Mouse (Mus musculus) spleen, adult 2 months (tissue): Measurements from ENCODE around the gene Sec23b. TPM values are rescaled to one million over a fixed set of nuclear protein-coding genes. Genes with fewer than 3 reads are reported as not detected.

Experiments used
- DNase-seq, 2 experiments: peaks; one replicate each; pipeline versions ENCODE4 v3.0.0 to v3.0.0-alpha.2; 2012 to 2021; ENCODE audit warnings: low spot score in 2 of 2, low read depth in 1 of 2
- H3K27ac ChIP-seq: fragments of 200-500 bp; 2 replicates; pipeline ENCODE4 v1.5.1; 2012; ENCODE audit warnings: low read length, inconsistent platforms; ENCODE audit not compliant: insufficient read depth
- H3K27me3 ChIP-seq: fragments of 200-500 bp; 2 replicates; pipeline ENCODE4 v1.6.1; 2012; ENCODE audit warnings: mild to moderate bottlenecking, moderate library complexity, low read length, inconsistent platforms; ENCODE audit not compliant: control insufficient read depth, insufficient read depth
- H3K36me3 ChIP-seq: fragments of 200-500 bp; 2 replicates; pipeline ENCODE4 v1.6.1; 2012; ENCODE audit warnings: mild to moderate bottlenecking, low read length, inconsistent platforms; ENCODE audit not compliant: control insufficient read depth, insufficient read depth
- H3K4me1 ChIP-seq: fragments of 200-500 bp; 2 replicates; pipeline ENCODE4 v1.6.1; 2011; ENCODE audit warnings: inconsistent platforms; ENCODE audit not compliant: control insufficient read depth, insufficient read depth, insufficient read length
- H3K4me3 ChIP-seq: fragments of 200-500 bp; 2 replicates; pipeline ENCODE4 v1.5.1; 2011; ENCODE audit warnings: mild to moderate bottlenecking, inconsistent platforms; ENCODE audit not compliant: insufficient read depth, insufficient read length; ENCODE audit errors: extremely low read depth
- CTCF ChIP-seq: fragments of 200-500 bp; IDR thresholded peaks from 2 replicates; pipeline ENCODE4 v1.5.1; 2011; ENCODE audit warnings: mild to moderate bottlenecking, inconsistent platforms; ENCODE audit not compliant: insufficient read depth, insufficient read length, insufficient replicate concordance; ENCODE audit errors: extremely low read depth
- POLR2A ChIP-seq: fragments of 200-500 bp; IDR thresholded peaks from 2 replicates; pipeline ENCODE4 v1.6.1; 2011; ENCODE audit warnings: low read depth, low read length, inconsistent platforms
- WGBS: fragments of 180-500 bp; shearing (Covaris S2); methylation state at CpG from one replicate; pipeline ENCODE4 v1.1.7; 2018; 5-methylcytosine and 5-hydroxymethylcytosine counted together
- polyA plus RNA-seq: library from polyadenylated mRNA; depleted of rRNA; stranded (reverse); fragments of >200 nt; gene quantifications from 2 replicates; pipeline ENCODE4 v1.2.3, GENCODE M21; 2012; rRNA removed

Gene Sec23b
- polyA plus RNA-seq, 1 experiment, result 26.5 TPM

DNA sequence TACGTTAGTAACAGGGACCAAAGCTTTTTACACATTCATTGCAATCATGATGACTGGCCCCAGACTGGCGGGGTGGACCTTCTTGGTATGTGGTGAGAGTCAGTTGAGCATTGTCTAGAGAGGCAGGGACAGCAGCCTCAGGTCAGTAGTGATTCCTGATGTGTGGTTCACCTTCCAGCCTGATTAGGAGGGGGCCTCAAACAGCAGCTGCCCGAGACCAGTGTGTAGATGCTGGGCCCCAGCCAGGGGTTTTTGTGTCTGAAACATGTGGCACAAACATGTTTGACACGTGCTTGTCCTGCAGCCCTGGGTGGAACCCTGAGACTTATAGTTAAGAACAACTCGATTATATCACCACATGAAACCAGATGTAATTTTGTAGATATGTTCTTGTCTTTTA, 78.2 kb downstream of the Sec23b start:
- DNase-seq, result no peak
- 82% methylated on average over 5 of the region's 5 CpGs for whole genome bisulfite sequencing
- Histone ChIP-seq H3K27ac (no peak overlapping the region), H3K4me1 (no peaks in the 10 kb centered on the region), H3K27me3 (no peaks in the 10 kb centered on the region), H3K4me3 (no peak overlapping the region), H3K36me3 (no peaks in the 10 kb centered on the region; the same call in 1 of the 2 replicates)
- TF ChIP-seq CTCF (no peak), POLR2A (no peak)

DNA sequence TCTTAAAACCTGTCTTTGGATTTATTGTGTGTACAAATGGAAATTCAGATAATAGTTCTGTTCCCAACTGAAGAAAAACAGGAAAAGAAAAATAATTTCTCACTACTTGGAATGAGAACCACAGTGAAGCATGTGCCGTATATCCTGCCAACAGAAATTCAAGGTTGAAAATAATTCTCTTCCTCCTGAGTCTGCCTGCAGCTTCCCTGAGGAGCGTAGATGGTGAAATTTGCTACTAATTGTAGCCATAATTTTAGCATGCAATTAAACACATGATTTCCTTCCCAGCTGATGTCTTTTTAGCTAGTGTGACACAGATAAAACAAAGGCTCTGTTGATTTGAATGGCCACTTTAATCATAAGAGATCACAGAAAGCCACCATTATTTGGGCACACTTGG, 78.7 kb downstream of the Sec23b start:
- WGBS, result 94% methylated on average over 2 of the region's 2 CpGs
- Histone ChIP-seq H3K4me3 (no peak overlapping the region), H3K4me1 (no peaks in the 10 kb centered on the region), H3K27ac (no peak overlapping the region), H3K27me3 (no peaks in the 10 kb centered on the region), H3K36me3 (no peaks in the 10 kb centered on the region; the same call in 1 of the 2 replicates)
- TF ChIP-seq POLR2A, result no peak
- no peak for TF ChIP-seq CTCF
- DNase-seq, result no peak

DNA sequence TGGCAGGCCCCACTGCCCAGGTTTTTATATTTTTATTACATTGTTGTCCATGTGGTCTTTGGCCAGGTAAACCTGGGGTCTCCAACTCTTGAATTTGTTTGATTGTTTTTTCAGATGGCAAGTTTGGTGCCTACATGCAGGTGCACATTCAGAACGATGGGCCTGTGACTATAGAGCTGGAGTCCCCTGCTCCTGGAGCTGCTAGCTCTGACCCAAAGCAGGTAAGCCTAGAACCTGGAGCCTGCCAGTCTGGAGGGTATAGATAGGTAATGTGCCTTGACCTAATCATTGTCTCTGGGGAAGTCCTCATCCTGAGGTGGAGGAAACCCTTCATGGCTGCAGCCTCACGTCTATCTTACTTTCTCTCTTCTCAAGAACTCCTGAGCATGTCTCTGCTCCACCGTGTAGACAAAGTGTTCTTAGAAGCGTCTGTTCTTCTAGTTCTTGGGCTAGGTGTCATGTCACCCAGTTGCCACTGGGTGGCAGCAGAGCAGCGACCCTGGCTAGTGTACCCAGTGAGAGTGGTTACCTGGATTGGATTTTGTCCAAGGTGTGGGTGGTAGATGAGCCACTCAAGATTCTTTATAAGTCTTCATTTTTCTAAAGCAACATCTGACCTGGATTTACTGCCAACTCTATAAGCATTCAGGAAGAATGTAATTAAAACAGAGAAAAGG, 79.8 kb downstream of the Sec23b start:
- peak in 1 of 2 experiments; percentile 40 for DNase-seq
- WGBS, result 28% methylated on average over 5 of the region's 5 CpGs
- Histone ChIP-seq H3K27ac (no peak overlapping the region), H3K27me3 (no peaks in the 10 kb centered on the region), H3K4me3 (no peak overlapping the region), H3K4me1 (no peaks in the 10 kb centered on the region), H3K36me3 (no peaks in the 10 kb centered on the region; the same call in 1 of the 2 replicates)
- TF ChIP-seq CTCF, result peak; percentile 83; the same call in 1 of the 2 replicates
- TF ChIP-seq POLR2A, result no peak

DNA sequence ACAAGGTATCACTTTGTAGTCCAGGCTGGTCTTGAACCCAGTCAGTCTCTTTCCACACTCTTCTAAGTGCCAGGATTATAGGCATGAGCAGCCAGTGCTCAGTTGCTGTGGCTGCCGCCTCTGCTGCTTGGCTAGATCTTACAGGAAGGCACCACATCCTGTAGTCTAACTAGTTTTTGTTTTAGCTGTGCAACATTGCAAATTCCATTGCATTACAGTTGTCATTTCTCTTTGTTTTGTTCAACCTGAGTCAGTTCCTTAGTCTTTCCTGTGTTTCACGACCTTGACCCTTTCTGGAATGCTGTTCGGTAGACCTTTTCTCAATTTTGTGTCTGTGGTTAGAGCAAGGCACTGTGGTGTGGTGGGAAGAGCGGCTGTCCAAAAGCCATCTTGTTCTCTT, 81.2 kb downstream of the Sec23b start:
- H3K4me1 ChIP-seq, result peaks cover 4% of the 10 kb centered on the region; the same call in 1 of the 2 replicates
- no peak overlapping the region for H3K4me3 ChIP-seq
- H3K27me3 ChIP-seq, result no peaks in the 10 kb centered on the region
- no peak for DNase-seq
- TF ChIP-seq CTCF (no peak), POLR2A (no peak)
- H3K36me3 ChIP-seq, result no peaks in the 10 kb centered on the region; the same call in 1 of the 2 replicates
- no peak overlapping the region for H3K27ac ChIP-seq
- 73% methylated on average over 4 of the region's 4 CpGs for WGBS

DNA sequence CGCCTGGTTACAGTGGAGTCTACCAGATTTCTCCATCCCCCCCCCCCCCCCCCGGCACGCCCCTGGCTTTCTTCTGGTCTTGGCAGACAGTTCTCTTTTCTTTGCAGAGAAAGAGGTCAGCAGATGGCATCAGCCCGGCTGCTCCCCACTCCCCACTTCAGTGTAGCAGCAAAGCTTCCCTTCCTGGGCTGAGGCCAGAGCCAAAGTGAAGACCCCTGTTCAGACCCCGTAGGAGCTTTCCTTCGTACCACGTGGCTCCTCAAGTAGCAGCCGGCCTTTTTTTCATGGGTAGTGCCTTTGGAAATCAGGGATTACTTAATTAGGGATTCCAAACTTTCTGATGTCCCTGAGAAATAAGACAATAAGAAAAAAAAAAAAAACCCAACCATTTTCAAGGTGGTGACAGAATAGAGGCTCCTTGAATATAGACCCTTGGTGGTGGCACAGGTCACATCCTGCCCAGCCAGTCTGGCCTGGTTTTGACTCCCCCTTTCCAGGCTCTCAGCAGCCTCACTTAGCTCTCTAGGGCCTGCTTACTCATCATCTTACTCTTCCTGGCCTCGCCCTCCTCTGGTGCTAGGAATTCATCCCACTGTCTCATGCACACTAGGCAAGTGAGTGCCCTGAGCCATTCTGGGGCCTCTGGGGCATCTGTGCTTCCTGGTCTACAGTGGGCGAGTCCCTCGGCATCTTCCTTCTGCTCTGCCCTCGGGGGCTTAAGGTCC, 81.8 kb downstream of the Sec23b start:
- TF ChIP-seq CTCF, result no peak
- no peak for TF ChIP-seq POLR2A
- Histone ChIP-seq H3K4me3 (no peak overlapping the region), H3K27me3 (no peaks in the 10 kb centered on the region), H3K36me3 (no peaks in the 10 kb centered on the region), H3K27ac (no peak overlapping the region), H3K4me1 (peaks cover 4% of the 10 kb centered on the region; the same call in 1 of the 2 replicates)
- 93% methylated on average over 12 of the region's 12 CpGs for WGBS
- no peak for DNase-seq

DNA sequence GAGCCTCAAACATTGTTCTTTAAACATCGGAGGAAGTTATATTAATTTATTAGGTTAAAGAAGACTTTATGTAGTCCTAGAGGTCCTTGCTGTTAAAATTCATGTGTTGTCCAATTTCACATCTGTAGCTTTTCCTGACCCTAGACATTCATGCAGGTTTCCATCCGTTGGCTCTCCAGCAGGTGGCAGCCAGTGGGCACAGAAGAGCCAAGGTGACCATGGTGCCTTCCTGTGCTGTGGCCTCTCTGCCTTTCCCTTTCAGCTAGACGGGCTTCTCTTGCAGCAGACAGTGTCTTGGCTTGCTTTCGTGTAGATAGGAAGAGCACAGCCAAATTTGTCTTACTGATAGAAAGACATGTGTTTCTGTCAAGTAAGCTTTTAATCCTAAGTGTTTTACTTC, 82.7 kb downstream of the Sec23b start:
- Histone ChIP-seq H3K4me1 (peaks cover 4% of the 10 kb centered on the region; the same call in 1 of the 2 replicates), H3K27me3 (no peaks in the 10 kb centered on the region), H3K4me3 (no peak overlapping the region), H3K27ac (no peak overlapping the region), H3K36me3 (no peaks in the 10 kb centered on the region)
- no peak for DNase-seq
- 57% methylated on average over 4 of the region's 4 CpGs for WGBS
- TF ChIP-seq CTCF (no peak), POLR2A (no peak)

DNA sequence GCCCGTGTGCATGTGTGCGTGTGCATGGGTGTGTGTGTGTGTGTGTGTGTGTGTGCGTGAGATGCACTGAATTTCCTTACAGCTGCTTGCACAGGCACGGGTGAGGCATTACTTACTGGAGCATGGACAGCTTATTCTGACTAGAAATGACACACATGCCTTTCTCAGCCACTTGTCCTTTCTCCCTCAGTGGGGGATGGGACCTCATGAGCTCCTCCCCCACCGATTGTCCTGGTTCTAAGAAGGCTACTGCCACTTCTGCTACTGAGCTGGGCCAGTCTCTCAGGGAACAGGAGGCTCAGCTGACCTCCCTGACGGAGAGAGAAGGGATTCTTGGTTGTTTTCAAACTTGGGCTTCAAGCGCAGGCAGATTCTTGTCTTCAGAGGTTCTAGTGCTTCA, 84.1 kb downstream of the Sec23b start:
- Histone ChIP-seq H3K4me1 (peaks cover 4% of the 10 kb centered on the region; the same call in 1 of the 2 replicates), H3K27ac (no peak overlapping the region), H3K27me3 (no peaks in the 10 kb centered on the region), H3K4me3 (no peak overlapping the region), H3K36me3 (no peaks in the 10 kb centered on the region)
- TF ChIP-seq CTCF (no peak), POLR2A (no peak)
- no peak for DNase-seq
- 84% methylated on average over 7 of the region's 7 CpGs for WGBS

Other genes with a start within 250 kb of the Sec23b start
- gene Ovol2, start 224.1 kb upstream of the Sec23b start, polyA plus RNA-seq, result 0.44 TPM in 1 of 2 replicates, not detected in the other
- 19.0 and 20.3 TPM in 2 replicates for gene Kat14, start 187.2 kb upstream of the Sec23b start, polyA plus RNA-seq
- gene Pet117, start 187.2 kb upstream of the Sec23b start, polyA plus RNA-seq, result not detected in 2 replicates
- gene Dzank1, start 28.8 kb upstream of the Sec23b start, polyA plus RNA-seq, result 0.12 TPM in 2 replicates
- 4.0 and 4.8 TPM in 2 replicates for gene Polr3f, start 28.5 kb upstream of the Sec23b start, polyA plus RNA-seq
- gene Rbbp9, start 5.4 kb upstream of the Sec23b start, polyA plus RNA-seq, result 3.1 and 3.3 TPM in 2 replicates
- 0.77 and 0.89 TPM in 2 replicates for gene Smim26, start 37.8 kb downstream of the Sec23b start, polyA plus RNA-seq
- 5.0 and 7.4 TPM in 2 replicates for gene Dtd1, start 43.7 kb downstream of the Sec23b start, polyA plus RNA-seq